Mouse (Mus musculus): ENCODE results near the gene Catsper4.
"Not testable (repeated sequence)": the region's sequence is repeated elsewhere in the genome, so short reads cannot be mapped to it uniquely, and the experiment has no call there.

DNA sequence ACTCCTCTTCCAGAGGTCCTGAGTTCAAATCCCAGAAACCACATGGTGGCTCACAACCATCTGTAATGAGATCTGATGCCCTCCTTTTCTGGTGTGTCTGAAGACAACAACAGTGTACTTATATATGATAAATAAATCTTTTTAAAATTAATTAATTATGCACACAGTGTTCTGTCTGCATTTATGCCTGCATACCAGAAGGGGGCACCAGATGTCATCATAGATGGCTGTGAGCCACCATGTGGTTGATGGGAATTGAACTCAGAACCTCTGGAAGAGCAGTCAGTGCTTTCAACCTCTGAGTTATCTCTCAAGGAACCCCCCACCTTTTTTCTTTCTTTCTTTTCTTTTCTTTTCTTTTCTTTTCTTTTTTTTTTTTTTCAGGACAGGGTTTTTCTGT lies 42.4 kb upstream of the Catsper4 start:
- peak; percentile 52 for TF ChIP-seq CTCF (conservative IDR thresholded peaks at IDR 0.05; ENCODE audit: low read length)
- TF ChIP-seq NANOG, POU5F1 (IDR thresholded peaks at IDR 0.05; ENCODE audit: borderline replicate concordance, low read length): not testable (repeated sequence)

All from E14TG2a.4 (cell line).